Mouse (Mus musculus) megakaryocyte, embryonic 14.5 days (primary cell): Measurements from ENCODE around the gene Hibch. TPM values are rescaled to one million over a fixed set of nuclear protein-coding genes. Genes with fewer than 3 reads are reported as not detected.
A peak's percentile ranks its signal among the peaks of the same experiment; 100 is the strongest.

Source experiments
- H3K27me3 ChIP-seq: replicated peaks from 2 replicates; pipeline ENCODE3; 2012; ENCODE audit warnings: inconsistent platforms
- H3K36me3 ChIP-seq: replicated peaks from 2 replicates; pipeline ENCODE3; 2012; ENCODE audit warnings: low read length, inconsistent platforms, mixed read lengths
- H3K4me1 ChIP-seq: 2 replicates; pipeline ENCODE4 v1.6.1; 2012; ENCODE audit warnings: inconsistent platforms
- H3K4me3 ChIP-seq: replicated peaks from 2 replicates; pipeline ENCODE3; 2012; ENCODE audit warnings: moderate library complexity, mild to moderate bottlenecking, inconsistent platforms
- H3K9me3 ChIP-seq: 2 replicates; pipeline ENCODE4 v1.6.1; 2012; ENCODE audit warnings: inconsistent platforms
- FLI1 ChIP-seq: IDR thresholded peaks from 2 replicates; pipeline ENCODE4 v1.6.1; 2012; ENCODE audit warnings: low read length, inconsistent platforms, mixed read lengths
- GATA1 ChIP-seq: IDR thresholded peaks from 3 replicates; pipeline ENCODE4 v1.6.1; 2012; ENCODE audit warnings: mixed read lengths, low read length, inconsistent platforms, borderline replicate concordance
- polyA plus RNA-seq: library from polyadenylated mRNA; stranded (reverse); fragments of >175 nt; gene quantifications from 2 replicates; pipeline ENCODE4 v1.2.3, GENCODE M21; 2012; ENCODE audit warnings: low replicate concordance; ENCODE audit not compliant: insufficient read depth

Hibch gene
- 3.2 TPM in 1 of 2 replicates, not detected in the other for polyA plus RNA-seq

DNA sequence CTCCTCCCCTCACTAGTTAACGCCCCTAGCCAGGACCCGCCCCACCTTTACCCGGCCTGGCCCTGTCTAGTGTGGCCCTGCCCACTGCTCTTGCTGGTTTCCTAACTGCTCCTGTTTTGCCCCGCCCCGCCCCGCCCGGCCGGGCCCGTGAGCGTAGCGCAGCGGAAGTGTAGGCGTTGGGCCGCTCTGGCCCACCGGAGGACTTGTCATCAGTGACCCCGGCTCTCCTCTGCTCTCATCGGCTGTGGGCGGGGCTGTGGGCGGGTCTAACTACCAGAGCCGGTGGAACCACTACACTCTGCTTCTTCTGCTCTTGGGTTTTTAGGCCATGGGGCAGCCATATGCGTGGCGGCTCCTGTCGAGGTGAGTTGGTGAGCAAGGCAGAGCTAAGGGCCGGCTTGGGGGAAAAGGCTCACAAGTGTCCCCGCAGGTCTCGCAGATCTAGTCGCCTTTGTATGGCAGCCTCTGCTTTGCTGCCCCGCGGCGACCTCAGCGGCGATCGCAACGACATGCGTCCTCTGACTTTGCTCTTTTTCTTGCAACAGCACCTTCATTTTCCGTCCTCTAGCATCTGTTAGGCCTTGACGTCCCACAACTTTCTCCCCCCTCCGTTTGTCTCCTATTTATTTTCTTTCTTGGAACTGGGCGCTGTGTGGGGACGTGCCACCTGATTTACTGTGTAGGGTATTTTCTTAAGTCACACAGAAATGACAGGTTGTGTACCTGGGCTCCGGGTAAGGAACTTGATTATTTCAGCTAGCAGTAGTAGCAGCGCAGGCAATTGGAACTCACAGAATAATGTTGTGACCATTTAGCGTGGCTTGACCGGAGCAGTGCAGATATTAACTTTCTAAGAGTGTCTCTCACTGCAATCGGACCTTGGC, at the start of gene Hibch:
Gene Hibch (plus strand): TSS at position 148 of the 884 bp plus-strand sequence.
- TF ChIP-seq FLI1: no peak; the same call in 1 of the 2 replicates
- no peak for TF ChIP-seq GATA1
- peaks cover 27% of the 10 kb centered on the region for H3K36me3 ChIP-seq
- H3K9me3 ChIP-seq: peaks cover 7% of the 10 kb centered on the region
- H3K4me3 ChIP-seq: peak within 1 kb of the TSS; percentile 97
- H3K4me1 ChIP-seq: peaks cover 60% of the 10 kb centered on the region
- no peaks in the 10 kb centered on the region for H3K27me3 ChIP-seq

- no peaks in the 10 kb centered on the region for H3K9me3 ChIP-seq
- TF ChIP-seq FLI1 (no peak), GATA1 (no peak)
- peaks cover 65% of the 10 kb centered on the region for H3K4me1 ChIP-seq
- no peaks in the 10 kb centered on the region for H3K27me3 ChIP-seq
- H3K4me3 ChIP-seq: no peak overlapping the region
- peaks cover 83% of the 10 kb centered on the region for H3K36me3 ChIP-seq
These were observed 48.8 kb upstream of the Hibch start for GRCm38 (mm10) chr1:52795927-52796326.

- peak overlapping the region; percentile 84 for H3K4me3 ChIP-seq
These were observed 45.5 kb upstream of the Hibch start for GRCm38 (mm10) chr1:52799056-52799726.

GRCm38 (mm10) chr1:52799772-52800171, 45.0 kb upstream of the Hibch start:
- Histone ChIP-seq H3K9me3 (no peaks in the 10 kb centered on the region), H3K27me3 (no peaks in the 10 kb centered on the region), H3K4me3 (peak overlapping the region; percentile 85), H3K4me1 (peaks cover 92% of the 10 kb centered on the region), H3K36me3 (peaks cover 64% of the 10 kb centered on the region)
- TF ChIP-seq FLI1 (no peak), GATA1 (no peak)

More at GRCm38 (mm10) chr1:52799056-52799726, 45.5 kb upstream of the Hibch start:
- TF ChIP-seq FLI1: no peak
- TF ChIP-seq GATA1: no peak
- no peaks in the 10 kb centered on the region for H3K27me3 ChIP-seq
- peaks cover 65% of the 10 kb centered on the region for H3K36me3 ChIP-seq
- no peaks in the 10 kb centered on the region for H3K9me3 ChIP-seq
- H3K4me1 ChIP-seq: peaks cover 92% of the 10 kb centered on the region

GRCm38 (mm10) chr1:52800340-52800740, 44.4 kb upstream of the Hibch start:
- no peaks in the 10 kb centered on the region for H3K27me3 ChIP-seq
- H3K9me3 ChIP-seq: no peaks in the 10 kb centered on the region
- peaks cover 62% of the 10 kb centered on the region for H3K36me3 ChIP-seq
- peaks cover 94% of the 10 kb centered on the region for H3K4me1 ChIP-seq
- TF ChIP-seq FLI1: peak; percentile 64; the same call in 1 of the 2 replicates
- peak; percentile 38; the same call in 1 of the 3 replicates for TF ChIP-seq GATA1
- H3K4me3 ChIP-seq: peak overlapping the region; percentile 85

GRCm38 (mm10) chr1:52801651-52802050, 43.1 kb upstream of the Hibch start:
- no peaks in the 10 kb centered on the region for H3K27me3 ChIP-seq
- no peaks in the 10 kb centered on the region for H3K9me3 ChIP-seq
- TF ChIP-seq FLI1 (no peak), GATA1 (no peak)
- H3K36me3 ChIP-seq: peaks cover 62% of the 10 kb centered on the region
- H3K4me1 ChIP-seq: peaks cover 92% of the 10 kb centered on the region
- peak overlapping the region; percentile 83 for H3K4me3 ChIP-seq

- Histone ChIP-seq H3K9me3 (no peaks in the 10 kb centered on the region), H3K4me1 (peaks cover 94% of the 10 kb centered on the region), H3K4me3 (no peak overlapping the region), H3K36me3 (peaks cover 63% of the 10 kb centered on the region), H3K27me3 (no peaks in the 10 kb centered on the region)
- no peak for TF ChIP-seq GATA1
- no peak for TF ChIP-seq FLI1
These were observed 42.2 kb upstream of the Hibch start for GRCm38 (mm10) chr1:52802406-52802975.

GRCm38 (mm10) chr1:52805041-52805440, 39.7 kb upstream of the Hibch start:
- TF ChIP-seq GATA1 (no peak), FLI1 (no peak)
- Histone ChIP-seq H3K27me3 (no peaks in the 10 kb centered on the region), H3K4me1 (peaks cover 88% of the 10 kb centered on the region), H3K36me3 (peaks cover 66% of the 10 kb centered on the region), H3K4me3 (no peak overlapping the region), H3K9me3 (no peaks in the 10 kb centered on the region)

DNA sequence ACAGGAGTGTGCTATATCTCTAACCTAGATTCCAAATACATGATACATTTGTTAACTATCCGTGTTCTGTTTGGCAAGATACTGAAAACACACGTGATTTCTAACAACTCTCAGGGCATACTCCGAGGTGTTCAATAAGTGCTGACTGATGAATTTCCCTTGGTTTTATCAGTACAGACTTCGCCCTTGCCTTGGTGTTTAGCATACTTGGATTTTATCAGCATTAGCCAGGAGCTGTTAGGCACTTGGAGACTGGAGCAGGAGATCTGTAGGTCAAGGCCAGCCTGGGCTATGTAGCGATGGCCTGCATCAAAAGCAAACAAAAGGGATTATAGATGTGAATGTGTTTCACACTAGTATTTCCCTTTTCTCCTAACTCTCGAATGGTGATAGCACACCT, 36.3 kb upstream of the Hibch start:
- TF ChIP-seq FLI1 (no peak), GATA1 (no peak)
- no peaks in the 10 kb centered on the region for H3K9me3 ChIP-seq
- no peaks in the 10 kb centered on the region for H3K27me3 ChIP-seq
- no peak overlapping the region for H3K4me3 ChIP-seq
- peaks cover 82% of the 10 kb centered on the region for H3K36me3 ChIP-seq
- H3K4me1 ChIP-seq: peaks cover 79% of the 10 kb centered on the region
